Mouse (Mus musculus): Measurements from ENCODE around the gene Dnajb14. TPM values are rescaled to one million over a fixed set of nuclear protein-coding genes. Genes with fewer than 3 reads are reported as not detected.

Dnajb14 gene
- polyA plus RNA-seq, 1 experiment from 2014 or later, result 10.4 TPM

DNA sequence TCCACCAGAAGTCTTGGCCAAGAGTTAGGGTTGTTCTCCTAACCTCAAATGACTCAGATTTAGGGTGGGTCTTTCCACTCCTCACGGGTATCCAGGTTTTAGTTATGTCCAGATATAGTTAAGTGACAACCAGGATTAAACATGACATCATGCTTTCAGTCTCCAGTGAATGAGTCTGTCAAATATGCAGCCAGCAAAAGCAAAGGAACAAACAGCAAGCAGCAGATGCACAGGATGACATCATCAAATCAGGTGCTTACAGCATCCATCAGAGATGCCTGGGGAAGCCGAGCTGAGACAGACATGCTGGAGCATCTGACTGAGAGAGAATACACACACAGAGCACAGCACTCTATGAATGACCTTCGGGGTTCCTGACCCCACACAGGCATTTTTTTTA is 12.1 kb upstream of the Dnajb14 start:
- H3K4me2 ChIP-seq (ENCODE audit: low read depth, severe bottlenecking), result no peak overlapping the region
- WGBS, result 80% methylated on average over 3 of the region's 3 CpGs

DNA sequence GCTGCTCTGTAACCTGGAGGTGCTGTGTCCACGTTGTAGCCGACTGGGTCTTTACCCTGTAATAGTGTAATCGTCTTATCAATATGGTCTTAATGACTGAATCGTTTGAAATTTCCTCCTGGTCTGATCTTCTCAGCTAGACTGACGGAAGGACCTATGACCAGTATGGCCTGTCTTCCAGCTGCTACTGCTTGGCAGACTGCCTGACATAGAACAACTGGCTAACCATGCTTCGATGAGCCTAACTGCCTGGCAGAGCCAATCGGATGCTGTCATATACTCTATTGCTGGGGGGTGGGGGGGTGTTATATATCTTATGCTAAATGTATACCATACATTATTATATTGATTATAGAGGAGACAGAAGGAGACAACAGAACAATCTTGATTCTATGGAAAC is 11.4 kb upstream of the Dnajb14 start:
- no peaks in the 10 kb centered on the region for H3K9me3 ChIP-seq (ENCODE audit: control insufficient read depth, low read length)
- H3K27ac ChIP-seq (replicated peaks; ENCODE audit: low read depth, low read length), result no peak overlapping the region
- DNase-seq (ENCODE audit: low spot score) (no peak), ATAC-seq (ENCODE audit: insufficient number of reproducible peaks, low FRiP score, low TSS enrichment, low read depth) (no peak)
- H3K36me3 ChIP-seq (ENCODE audit: control insufficient read depth, insufficient read depth, low read length), result no peaks in the 10 kb centered on the region
- no peak overlapping the region for H3K4me2 ChIP-seq (ENCODE audit: low read depth, severe bottlenecking)
- H3K4me1 ChIP-seq (ENCODE audit: control insufficient read depth, insufficient read depth, low read length), result no peaks in the 10 kb centered on the region
- no peak overlapping the region for H3K4me3 ChIP-seq (ENCODE audit: low read depth, low read length)
- no peak overlapping the region for H3K9ac ChIP-seq (ENCODE audit: low read length)
- no peaks in the 10 kb centered on the region for H3K27me3 ChIP-seq (ENCODE audit: control insufficient read depth, insufficient read depth, low read length)
- 79% methylated on average over 7 of the region's 7 CpGs for whole genome bisulfite sequencing

More for the DNA sequence above, 12.1 kb upstream of the Dnajb14 start:
- no peak for DNase-seq (ENCODE audit: low spot score)
- no peak overlapping the region for H3K9ac ChIP-seq (ENCODE audit: low read length)
- H3K27ac ChIP-seq (replicated peaks; ENCODE audit: low read depth, low read length), result no peak overlapping the region
- no peak for ATAC-seq (ENCODE audit: insufficient number of reproducible peaks, low FRiP score, low TSS enrichment, low read depth)
- H3K27me3 ChIP-seq (ENCODE audit: control insufficient read depth, insufficient read depth, low read length), result no peaks in the 10 kb centered on the region
- no peak overlapping the region for H3K4me3 ChIP-seq (ENCODE audit: low read depth, low read length)
- no peaks in the 10 kb centered on the region for H3K4me1 ChIP-seq (ENCODE audit: control insufficient read depth, insufficient read depth, low read length)
- H3K36me3 ChIP-seq (ENCODE audit: control insufficient read depth, insufficient read depth, low read length), result no peaks in the 10 kb centered on the region
- H3K9me3 ChIP-seq (ENCODE audit: control insufficient read depth, low read length), result no peaks in the 10 kb centered on the region

DNA sequence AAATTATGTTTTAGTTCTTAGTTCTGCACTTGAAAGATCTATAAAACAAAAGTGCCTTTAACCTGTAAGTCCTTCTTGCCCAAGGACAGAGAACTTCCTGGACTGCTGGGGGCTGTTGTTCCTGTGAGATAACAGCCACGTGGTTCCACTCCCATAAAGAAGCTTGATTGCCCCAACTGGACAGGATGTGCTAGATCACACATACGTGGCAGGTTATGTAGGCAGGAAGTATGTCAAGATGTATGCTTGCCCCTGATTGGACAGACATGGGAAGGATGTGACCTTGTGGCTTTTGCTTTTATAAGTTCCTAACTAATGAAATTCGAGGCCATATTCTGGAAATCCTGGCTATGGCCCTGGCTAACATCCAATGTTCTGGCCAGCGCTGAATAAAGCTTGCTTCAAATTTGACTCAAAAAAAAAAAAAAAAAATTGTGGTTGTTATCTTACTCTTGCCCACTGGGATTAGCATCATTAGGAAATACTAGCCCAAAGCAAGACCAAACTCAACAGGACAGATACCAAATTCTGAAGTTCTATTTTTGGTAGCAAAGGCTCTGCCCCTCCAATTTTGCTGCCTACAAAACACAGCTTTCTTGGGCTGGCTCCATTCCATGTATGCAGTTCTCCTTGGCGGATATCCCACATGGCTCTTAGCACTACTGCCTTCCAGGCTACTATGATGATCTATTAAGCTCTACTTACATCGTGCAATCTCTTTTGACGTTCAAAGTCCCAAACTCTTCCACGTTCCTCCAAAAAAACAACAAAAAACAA is 6.9 kb upstream of the Dnajb14 start:
- ATAC-seq (ENCODE audit: insufficient number of reproducible peaks, low FRiP score, low TSS enrichment, low read depth), result no peak
- Histone ChIP-seq H3K36me3 (ENCODE audit: control insufficient read depth, insufficient read depth, low read length) (no peaks in the 10 kb centered on the region), H3K27ac (replicated peaks; ENCODE audit: low read depth, low read length) (no peak overlapping the region), H3K9ac (ENCODE audit: low read length) (no peak overlapping the region), H3K4me3 (ENCODE audit: low read depth, low read length) (no peak overlapping the region), H3K9me3 (ENCODE audit: control insufficient read depth, low read length) (no peaks in the 10 kb centered on the region), H3K4me2 (ENCODE audit: low read depth, severe bottlenecking) (no peak overlapping the region), H3K4me1 (ENCODE audit: control insufficient read depth, insufficient read depth, low read length) (no peaks in the 10 kb centered on the region), H3K27me3 (ENCODE audit: control insufficient read depth, insufficient read depth, low read length) (no peaks in the 10 kb centered on the region)
- no peak for DNase-seq (ENCODE audit: low spot score)
- WGBS, result 74% methylated on average over 8 of the region's 8 CpGs

DNA sequence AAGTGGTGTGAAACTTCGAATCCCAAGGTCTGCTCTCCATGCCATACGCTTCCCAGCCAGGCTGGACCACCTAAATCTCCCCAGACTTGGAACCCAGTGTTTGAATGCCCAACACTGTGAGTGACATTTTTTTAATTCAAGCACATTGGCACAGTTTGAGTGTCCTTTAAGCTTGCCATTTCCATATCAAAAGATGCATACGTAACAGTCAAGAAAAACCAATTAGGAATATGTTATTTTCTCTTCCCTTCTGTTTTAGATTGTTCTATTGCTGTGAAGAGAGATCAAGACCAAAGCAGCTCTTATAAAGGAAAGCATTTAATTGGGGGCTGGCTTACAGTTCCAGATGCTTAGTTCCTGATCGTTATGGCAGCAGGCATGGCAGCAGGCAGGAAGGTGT is 6.0 kb upstream of the Dnajb14 start:
- Histone ChIP-seq H3K4me1 (ENCODE audit: control insufficient read depth, insufficient read depth, low read length) (no peaks in the 10 kb centered on the region), H3K9ac (ENCODE audit: low read length) (no peak overlapping the region), H3K9me3 (ENCODE audit: control insufficient read depth, low read length) (no peaks in the 10 kb centered on the region), H3K36me3 (ENCODE audit: control insufficient read depth, insufficient read depth, low read length) (0 out of 2 replicates have a peak, but pooled peaks cover 2% of the 10 kb centered on the region), H3K27ac (replicated peaks; ENCODE audit: low read depth, low read length) (no peak overlapping the region), H3K4me3 (ENCODE audit: low read depth, low read length) (no peak overlapping the region), H3K4me2 (ENCODE audit: low read depth, severe bottlenecking) (no peak overlapping the region), H3K27me3 (ENCODE audit: control insufficient read depth, insufficient read depth, low read length) (no peaks in the 10 kb centered on the region)
- 89% methylated on average over 4 of the region's 4 CpGs for WGBS
- DNase-seq (ENCODE audit: low spot score) (peak; percentile 12), ATAC-seq (ENCODE audit: insufficient number of reproducible peaks, low FRiP score, low TSS enrichment, low read depth) (no peak)

DNA sequence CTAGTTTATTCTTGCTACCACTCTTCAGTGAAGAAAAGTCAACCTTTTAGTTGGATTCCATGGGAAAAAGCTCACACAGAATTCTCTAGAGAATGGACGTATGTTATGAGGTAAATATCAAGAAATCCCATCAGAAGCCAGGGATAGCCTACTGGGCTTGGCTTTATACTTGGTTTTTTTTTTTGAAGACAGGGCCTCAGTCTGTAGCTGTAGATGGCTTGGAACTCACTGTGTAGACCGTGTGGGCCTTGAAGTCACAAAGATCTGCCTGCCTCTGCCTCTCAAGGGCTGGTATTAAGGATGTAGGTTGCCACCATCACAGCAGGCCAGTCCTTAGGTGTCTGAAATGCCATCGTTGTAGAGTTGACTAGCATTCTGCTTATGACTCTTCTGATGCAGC is 4.9 kb upstream of the Dnajb14 start:
- no peaks in the 10 kb centered on the region for H3K9me3 ChIP-seq (ENCODE audit: control insufficient read depth, low read length)
- H3K9ac ChIP-seq (ENCODE audit: low read length), result no peak overlapping the region
- H3K4me2 ChIP-seq (ENCODE audit: low read depth, severe bottlenecking), result no peak overlapping the region
- peaks cover 6% of the 10 kb centered on the region; the same call in 1 of the 2 replicates for H3K4me1 ChIP-seq (ENCODE audit: control insufficient read depth, insufficient read depth, low read length)
- H3K27ac ChIP-seq (replicated peaks; ENCODE audit: low read depth, low read length), result no peak overlapping the region
- H3K36me3 ChIP-seq (ENCODE audit: control insufficient read depth, insufficient read depth, low read length), result peaks cover 5% of the 10 kb centered on the region; the same call in 1 of the 2 replicates
- ATAC-seq (ENCODE audit: insufficient number of reproducible peaks, low FRiP score, low TSS enrichment, low read depth) (no peak), DNase-seq (ENCODE audit: low spot score) (peak; percentile 20)
- no peaks in the 10 kb centered on the region for H3K27me3 ChIP-seq (ENCODE audit: control insufficient read depth, insufficient read depth, low read length)
- 94% methylated on average over 3 of the region's 3 CpGs for WGBS
- H3K4me3 ChIP-seq (ENCODE audit: low read depth, low read length), result no peak overlapping the region

DNA sequence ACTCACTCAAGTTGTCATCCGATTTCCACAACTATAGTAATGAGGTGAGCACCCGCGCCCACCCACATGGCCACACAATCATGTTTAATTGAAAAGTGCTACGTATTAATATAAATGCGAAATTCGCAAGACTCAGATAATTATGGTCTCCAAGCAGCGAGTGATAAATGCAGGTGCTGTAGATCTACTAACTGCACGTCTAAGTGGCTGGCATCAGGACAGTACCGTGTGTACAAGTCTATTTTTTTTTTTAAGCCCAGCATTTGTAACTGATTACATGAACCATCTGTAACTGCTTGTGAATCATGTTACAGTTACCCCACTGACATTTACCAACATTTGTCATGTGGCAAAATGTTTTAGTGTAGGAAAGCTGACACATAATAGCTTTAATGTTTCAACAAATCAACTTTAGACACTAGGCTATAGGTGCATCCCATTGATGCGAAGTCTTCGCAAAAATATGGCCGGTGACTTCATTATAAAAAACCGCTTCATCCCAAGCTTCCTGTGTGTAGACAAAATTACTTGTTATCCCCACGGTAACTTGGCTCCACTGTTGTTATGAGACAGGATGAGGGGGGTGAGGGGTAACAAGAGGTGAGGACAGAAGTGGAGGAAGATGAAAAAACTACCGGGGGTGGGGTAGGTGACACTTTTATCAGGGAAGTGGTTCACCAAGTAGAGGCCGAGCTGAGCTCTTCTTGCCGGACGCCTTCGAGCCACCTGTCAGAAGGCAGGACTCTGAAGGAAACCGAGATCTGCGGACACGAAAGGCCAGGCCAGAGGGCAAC is 3.9 kb upstream of the Dnajb14 start:
- ATAC-seq (ENCODE audit: insufficient number of reproducible peaks, low FRiP score, low TSS enrichment, low read depth), result no peak; the same call in 1 of the 2 replicates
- Histone ChIP-seq H3K27me3 (ENCODE audit: control insufficient read depth, insufficient read depth, low read length) (no peaks in the 10 kb centered on the region), H3K4me1 (ENCODE audit: control insufficient read depth, insufficient read depth, low read length) (peaks cover 6% of the 10 kb centered on the region; the same call in 1 of the 2 replicates), H3K36me3 (ENCODE audit: control insufficient read depth, insufficient read depth, low read length) (peaks cover 5% of the 10 kb centered on the region; the same call in 1 of the 2 replicates), H3K4me2 (ENCODE audit: low read depth, severe bottlenecking) (peak overlapping the region; percentile 52), H3K27ac (replicated peaks; ENCODE audit: low read depth, low read length) (peak overlapping the region; percentile 67), H3K9me3 (ENCODE audit: control insufficient read depth, low read length) (no peaks in the 10 kb centered on the region), H3K9ac (ENCODE audit: low read length) (peak overlapping the region; percentile 95), H3K4me3 (ENCODE audit: low read depth, low read length) (peak overlapping the region; percentile 86)
- DNase-seq (ENCODE audit: low spot score), result peak; percentile 20
- WGBS, result 34% methylated on average over 22 of the region's 22 CpGs

DNA sequence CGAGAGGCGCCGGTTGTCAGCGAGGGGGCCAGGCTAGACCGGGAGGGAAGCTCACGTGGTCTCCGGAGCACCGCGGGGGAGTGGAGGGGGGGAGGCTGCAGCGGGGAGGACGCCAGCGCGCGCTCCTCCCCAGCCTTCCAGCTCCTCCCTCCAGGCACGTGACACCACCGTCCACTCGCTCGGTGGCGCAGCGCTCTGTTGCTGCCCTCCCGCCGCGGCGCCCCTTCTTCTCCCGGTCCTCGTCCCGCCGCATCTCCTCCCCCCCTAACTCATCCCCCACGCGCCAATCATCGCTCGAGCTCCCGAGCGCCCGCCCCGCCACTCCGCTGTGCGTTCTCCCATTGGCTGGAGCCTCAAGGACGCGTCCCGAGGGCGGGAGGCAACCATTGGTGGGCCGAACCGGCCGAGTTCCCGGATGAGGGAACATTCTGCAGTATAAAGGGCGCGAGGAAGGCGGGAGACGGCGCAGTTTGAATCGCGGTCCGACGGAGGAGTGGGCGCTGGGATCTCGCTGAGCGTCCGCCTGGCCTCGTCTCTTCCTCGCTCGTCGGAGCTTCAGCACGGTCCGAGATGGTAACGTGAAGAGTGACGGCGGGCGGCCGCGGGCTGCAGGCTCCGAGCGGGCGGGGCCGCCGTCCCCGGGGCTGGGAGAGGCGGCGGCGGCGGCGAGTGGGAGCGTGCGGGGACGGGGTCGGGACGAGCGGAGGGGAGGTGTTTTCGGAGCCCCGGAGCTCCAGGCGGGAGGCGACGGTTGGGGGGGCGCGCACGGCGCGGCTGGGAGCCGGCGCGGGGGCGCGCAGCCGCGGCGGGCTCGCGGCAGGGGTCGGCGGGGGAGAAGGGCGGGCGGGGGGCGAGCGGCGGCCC is 3.1 kb upstream of the Dnajb14 start, which contains the start of gene H2afz:
TSS of gene H2afz (plus strand) at position 364 of the 864 bp plus-strand sequence.
- Histone ChIP-seq H3K4me2 (ENCODE audit: low read depth, severe bottlenecking) (peak within 1 kb of the TSS; percentile 52), H3K9ac (ENCODE audit: low read length) (peak within 1 kb of the TSS; percentile 95), H3K9me3 (ENCODE audit: control insufficient read depth, low read length) (no peaks in the 10 kb centered on the region), H3K4me1 (ENCODE audit: control insufficient read depth, insufficient read depth, low read length) (peaks cover 6% of the 10 kb centered on the region; the same call in 1 of the 2 replicates), H3K27me3 (ENCODE audit: control insufficient read depth, insufficient read depth, low read length) (no peaks in the 10 kb centered on the region), H3K27ac (replicated peaks; ENCODE audit: low read depth, low read length) (peak within 1 kb of the TSS; percentile 98), H3K4me3 (ENCODE audit: low read depth, low read length) (peak within 1 kb of the TSS; percentile 86), H3K36me3 (ENCODE audit: control insufficient read depth, insufficient read depth, low read length) (peaks cover 5% of the 10 kb centered on the region; the same call in 1 of the 2 replicates)
- DNase-seq (ENCODE audit: low spot score), result peak; percentile 98
- WGBS, result under 1% methylated on average over 80 of the region's 115 CpGs
- ATAC-seq (ENCODE audit: insufficient number of reproducible peaks, low FRiP score, low TSS enrichment, low read depth), result peak; percentile 94
